Mouse (Mus musculus): ENCODE measurements around the gene Rom1. TPM values are rescaled to one million over a fixed set of nuclear protein-coding genes. Genes with fewer than 3 reads are reported as not detected.
A peak's percentile ranks its signal among the peaks of the same experiment; 100 is the strongest.

Rom1 gene
- total RNA-seq, 2 experiments from 2014 or later = 2.1 to 2.4 TPM

DNA sequence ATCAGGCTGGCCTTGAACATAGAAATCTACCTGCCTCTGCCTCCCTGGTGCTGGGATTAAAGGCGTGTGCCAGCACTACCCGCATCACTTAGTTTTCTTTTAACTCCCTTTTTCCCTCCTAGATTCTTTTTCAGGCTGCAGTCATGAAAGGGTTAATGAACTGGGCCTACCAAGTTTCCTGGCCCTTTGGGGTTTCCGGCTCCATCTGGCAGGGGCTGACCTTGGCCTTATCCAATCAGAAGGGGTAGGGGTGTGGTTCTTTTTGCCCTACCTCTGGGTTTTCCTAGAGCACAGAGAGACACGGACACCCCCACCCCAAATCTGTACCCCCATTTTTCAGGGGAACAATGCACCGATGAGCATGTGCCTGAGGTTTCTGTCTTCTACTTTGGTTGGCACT, 15.6 kb upstream of the Rom1 start:
- DNase-seq (ENCODE audit: extremely low spot score in 1 of 2, low spot score in 2 of 2) = peak in 1 of 2 experiments; percentile 91

DNA sequence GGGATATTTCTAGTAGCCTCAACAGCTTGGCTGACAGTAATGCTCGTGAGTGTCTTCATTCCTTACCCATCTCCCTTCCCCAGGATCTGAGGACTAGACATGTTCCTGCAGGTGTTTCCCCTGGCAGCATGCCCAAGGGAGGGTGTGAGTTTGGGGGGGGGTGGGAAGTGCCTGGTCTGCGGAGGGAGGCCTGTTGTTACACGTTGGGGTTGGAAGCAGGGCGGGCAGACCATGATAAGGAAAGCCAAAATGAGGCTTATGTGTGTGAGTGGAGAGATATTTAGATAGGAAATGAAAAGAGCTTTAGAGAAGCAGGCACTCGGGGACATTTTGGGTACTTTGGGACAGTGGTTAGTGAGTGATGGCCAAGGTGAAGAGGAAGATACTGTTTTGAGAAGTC, 14.9 kb upstream of the Rom1 start:
- DNase-seq (ENCODE audit: extremely low spot score in 1 of 2, low spot score in 2 of 2) = no peak
- intact Hi-C loops (cut with DNase I) = no loop called here

More for the DNA sequence above, 15.6 kb upstream of the Rom1 start:
- intact Hi-C loops (cut with DNase I) = no loop called here

DNA sequence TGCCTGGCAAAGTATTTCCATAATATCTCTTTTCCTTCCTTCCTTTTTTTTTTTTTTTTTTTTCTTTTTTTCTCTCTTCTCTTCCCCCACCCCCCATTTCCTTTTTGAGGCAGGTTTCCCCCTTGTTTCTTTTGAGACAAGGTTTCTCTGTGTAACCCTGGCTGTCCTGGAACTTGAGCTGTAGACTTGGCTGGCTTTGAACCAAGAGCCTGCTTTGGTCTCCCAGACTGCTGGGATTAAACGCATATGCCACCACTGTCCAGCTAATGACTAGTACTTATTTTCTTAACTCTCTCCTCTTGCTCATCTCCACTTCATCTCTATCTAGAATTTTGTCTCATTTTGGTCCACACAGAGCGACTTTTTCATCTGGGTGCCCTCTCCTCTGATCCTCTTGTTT, 13.9 kb upstream of the Rom1 start:
- intact Hi-C loops (cut with DNase I) = no loop called here
- DNase-seq (ENCODE audit: extremely low spot score in 1 of 2, low spot score in 2 of 2) = no peak

DNA sequence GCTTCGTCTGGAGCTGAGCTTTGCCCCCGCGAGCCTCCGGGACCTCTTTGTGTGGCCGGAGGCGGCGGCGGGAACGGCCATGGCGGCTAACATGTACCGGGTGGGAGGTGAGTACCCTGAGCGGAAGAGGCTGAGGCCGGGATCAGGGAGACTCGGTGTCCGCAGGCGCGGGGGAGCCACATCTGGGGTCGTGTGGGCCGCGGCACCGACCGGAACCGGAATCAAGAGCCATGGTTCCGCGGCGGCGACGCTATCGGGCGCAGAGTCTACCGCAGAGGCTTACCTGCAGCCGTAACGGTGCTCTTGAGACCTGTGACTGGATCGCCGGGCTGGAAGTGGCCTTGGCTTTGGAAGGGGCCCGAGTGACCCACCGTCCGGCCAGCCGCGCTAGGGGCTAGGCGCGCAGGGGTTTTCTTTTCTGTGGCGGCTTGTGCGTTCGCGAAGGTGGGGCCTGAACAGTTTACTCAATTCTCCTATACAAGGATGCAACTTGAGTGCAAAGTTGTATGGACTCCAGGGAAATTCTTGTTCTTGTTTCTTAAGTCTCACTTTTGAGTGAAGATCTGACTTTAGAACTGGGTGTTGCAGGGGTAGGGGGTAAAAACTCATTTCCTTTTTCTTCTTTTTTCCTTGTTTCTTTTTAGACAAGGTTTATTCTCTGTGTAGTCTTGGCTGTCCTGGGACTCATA, 13.3 kb upstream of the Rom1 start:
- intact Hi-C loops (cut with DNase I) = no loop called here
- no peak for DNase-seq (ENCODE audit: extremely low spot score in 1 of 2, low spot score in 2 of 2)

DNA sequence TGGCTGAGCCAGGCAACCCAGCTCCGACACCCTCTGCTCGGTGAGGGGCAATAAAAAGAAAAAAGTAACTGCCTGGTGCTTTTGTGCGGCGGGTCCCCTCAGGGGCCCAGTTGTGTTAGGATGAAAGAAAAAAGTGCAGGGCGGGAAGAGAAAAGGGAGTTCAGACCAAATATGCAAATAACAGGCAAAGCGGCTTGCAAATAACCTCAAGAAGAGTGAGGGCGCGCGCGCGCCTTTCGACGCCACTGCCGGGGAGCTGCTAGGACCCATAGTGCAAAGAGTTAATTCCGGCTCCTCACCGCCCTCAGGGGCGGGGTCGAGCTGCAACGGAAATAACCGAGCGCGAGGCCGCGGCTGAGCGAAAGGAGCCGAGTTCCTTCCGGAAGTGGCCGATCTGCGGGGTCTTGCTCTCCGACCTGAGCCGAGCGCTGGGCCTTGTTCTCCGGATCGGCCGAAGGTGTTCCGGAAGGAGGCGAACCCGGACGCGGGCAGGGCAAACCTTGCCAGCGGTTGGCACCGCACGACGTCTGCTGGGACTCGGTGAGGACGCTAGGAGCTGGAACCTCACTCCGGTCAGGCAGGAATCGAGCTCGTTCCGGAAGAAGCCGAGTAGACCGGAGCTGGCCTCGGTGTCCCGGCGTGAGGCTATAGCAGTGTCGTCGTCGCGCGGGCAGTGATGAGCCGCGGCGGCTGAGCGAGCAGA, 12.5 kb upstream of the Rom1 start, which contains the start of gene Mta2:
Gene Mta2 (plus strand): TSS at position 361 of the 703 bp plus-strand sequence.
- intact Hi-C loops (cut with DNase I) = no loop called here
- DNase-seq (ENCODE audit: extremely low spot score in 1 of 2, low spot score in 2 of 2) = peak; percentile 93 to 98

DNA sequence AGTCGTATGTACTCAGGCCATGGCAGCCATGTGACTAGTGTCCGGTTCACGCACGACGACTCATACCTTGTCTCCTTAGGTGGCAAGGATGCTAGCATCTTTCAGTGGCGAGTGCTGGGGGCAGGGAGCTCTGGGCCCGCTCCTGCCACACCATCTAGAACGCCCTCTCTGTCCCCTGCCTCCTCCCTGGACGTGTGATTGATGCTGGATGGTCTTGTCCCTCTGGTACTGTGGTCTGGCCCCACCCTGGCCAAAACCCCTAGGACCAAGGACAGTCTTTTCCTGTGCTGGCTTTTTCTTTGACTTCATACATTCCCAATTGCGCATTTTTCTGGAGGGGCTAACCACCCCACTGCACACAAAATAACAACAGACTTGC, 12.0 kb upstream of the Rom1 start:
- intact Hi-C loops (cut with DNase I) = no loop called here
- DNase-seq (ENCODE audit: extremely low spot score in 1 of 2, low spot score in 2 of 2) = no peak

DNA sequence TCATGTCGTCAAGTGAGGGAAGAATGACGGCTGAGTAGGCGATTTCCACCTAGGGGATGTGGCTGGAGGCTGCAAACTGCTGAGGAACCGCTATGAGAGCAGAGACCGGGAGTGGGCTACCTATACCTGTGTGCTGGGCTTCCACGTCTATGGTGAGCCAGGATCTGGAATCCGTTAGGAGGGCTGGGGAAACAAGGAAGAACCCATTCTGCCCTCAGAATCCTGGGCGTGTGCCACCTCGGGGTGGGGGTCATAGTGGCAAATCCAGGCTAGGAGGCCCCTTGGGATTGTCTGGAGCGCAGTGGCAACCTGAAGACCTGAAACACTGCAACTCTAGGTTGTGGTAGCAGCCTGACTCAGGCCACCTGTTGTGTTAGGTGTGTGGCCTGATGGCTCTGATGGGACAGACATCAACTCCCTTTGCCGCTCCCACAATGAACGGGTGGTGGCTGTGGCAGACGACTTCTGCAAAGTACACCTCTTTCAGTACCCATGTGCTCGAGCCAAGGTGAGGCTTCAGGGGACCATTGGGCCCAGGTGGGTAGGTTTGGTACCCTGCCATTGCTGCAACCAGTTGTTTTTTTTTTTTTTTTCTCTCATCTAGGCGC, 11.5 kb upstream of the Rom1 start:
- intact Hi-C loops (cut with DNase I) = no loop called here
- no peak for DNase-seq (ENCODE audit: extremely low spot score in 1 of 2, low spot score in 2 of 2)

DNA sequence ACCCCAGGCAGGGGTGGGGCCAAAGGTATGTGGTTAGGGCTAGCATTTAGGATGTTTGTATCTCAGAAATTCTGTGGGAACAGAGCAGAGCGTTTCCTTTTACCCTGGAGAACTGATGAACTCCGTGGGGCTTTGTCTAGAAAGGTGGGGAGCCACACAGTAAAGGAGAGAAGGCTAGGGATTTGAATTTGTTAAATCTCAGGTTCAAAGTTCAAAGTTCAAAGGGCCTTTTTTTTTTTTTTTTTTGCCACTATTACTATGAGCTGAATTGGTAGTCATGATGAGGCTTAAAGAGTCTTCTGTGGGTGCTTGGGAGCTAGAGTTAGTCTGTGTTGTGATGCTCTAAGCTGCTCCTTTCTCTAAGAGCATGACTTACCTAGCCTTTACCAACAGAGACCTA, 7.6 kb upstream of the Rom1 start:
- intact Hi-C loops (cut with DNase I) = no loop called here
- no peak for DNase-seq (ENCODE audit: extremely low spot score in 1 of 2, low spot score in 2 of 2)

DNA sequence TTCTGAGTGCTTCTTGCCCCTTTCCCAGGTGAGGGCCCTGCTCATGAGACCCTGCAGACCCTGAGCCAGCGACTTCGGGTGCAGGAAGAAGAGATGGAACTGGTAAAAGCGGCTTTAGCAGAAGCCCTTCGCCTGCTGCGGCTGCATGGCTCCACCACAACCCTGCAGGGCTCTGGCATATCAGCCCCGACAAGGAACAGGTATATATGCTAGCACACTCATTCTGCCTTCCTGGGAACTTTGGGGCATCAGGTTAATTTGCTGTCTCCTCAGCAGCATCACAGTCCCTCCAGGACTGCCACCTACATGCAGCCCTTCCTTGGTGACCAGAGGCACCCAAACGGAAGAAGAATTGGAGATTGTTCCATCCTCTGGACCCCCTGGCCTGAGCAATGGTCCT, 1.6 kb upstream of the Rom1 start:
- intact Hi-C loops (cut with DNase I) = no loop called here
- no peak for DNase-seq (ENCODE audit: extremely low spot score in 1 of 2, low spot score in 2 of 2)

DNA sequence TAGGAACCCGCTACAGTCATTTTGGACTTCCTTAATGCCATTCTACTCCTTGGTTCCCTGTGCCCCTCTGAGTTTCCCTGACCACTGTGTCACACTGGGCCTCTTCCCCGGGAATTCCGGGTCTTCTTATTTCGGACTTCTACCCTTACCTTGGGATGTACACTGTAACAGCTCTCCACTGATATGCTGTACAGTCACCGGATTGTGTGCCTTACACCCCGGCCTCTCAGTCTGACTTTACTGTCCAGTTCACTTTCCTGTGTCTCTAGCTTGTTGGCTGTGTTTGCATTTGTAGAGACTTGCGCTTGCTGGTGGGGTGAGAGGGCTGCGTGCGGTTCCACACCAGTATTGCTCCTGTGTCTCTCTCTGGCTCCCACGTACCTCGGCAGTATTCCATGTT, 961 bp upstream of the Rom1 start:
- DNase-seq (ENCODE audit: extremely low spot score in 1 of 2, low spot score in 2 of 2) = no peak
- intact Hi-C loops (cut with DNase I) = no loop called here

DNA sequence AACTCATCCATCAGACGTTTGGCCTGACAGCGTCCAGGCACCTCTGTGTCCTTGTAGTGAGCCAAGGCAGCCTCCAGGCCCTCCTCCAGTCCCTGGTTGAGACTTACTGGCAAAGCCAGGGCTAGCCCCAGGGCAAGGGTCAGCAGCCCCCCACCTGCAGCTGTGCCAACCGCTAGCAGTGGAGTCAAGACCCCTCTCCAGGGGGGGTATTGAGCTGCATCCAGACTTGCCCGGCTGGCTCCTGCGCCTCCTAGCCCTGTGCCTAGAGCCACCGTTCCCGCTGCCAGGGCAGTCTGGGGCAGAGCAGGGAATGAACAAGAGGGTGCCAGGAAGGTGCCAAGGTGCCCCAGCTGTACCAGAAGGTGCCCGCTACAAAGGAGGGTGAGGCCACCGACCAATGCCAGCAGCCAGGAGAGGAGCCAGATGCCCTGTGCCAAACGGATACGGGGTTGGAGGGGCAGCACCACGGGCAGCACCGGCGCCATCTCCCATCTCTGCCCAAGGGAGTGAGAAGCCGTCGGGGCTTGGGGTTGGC, 400 bp downstream of the Rom1 start:
- peak in 1 of 2 experiments; percentile 36 for DNase-seq (ENCODE audit: extremely low spot score in 1 of 2, low spot score in 2 of 2)
- intact Hi-C loops (cut with DNase I) = no loop called here

DNA sequence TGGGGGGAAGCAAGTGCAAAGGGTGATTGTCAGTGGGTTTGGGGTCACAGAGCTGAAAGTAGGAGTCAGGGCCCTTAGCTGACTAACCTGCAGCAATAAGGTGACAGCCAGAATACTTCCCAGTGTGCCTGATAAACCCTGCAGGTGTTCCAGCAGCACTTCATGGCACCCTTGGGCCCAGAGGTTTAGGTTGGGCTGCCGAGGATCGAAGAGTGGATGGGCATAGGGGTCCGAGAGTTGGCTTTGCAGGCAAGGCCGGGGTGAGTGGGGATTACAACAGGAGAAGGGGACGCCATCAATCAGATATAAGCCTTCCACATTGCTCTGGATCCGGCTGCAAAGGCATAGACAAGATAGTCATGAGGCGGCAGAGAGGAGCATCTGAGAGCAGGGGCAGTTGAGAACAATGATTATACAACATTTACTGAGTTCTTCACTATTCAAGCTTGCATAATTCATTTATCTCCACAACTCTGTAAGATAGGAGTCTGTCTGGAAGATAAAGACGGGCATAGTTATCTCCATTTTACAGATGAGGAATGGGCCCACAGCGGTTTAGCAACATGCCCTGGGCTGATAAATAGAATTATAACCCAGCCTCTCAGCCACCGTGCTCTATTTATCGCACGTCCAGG, 1.1 kb downstream of the Rom1 start:
- intact Hi-C loops (cut with DNase I) = no loop called here
- DNase-seq (ENCODE audit: extremely low spot score in 1 of 2, low spot score in 2 of 2) = no peak

DNA sequence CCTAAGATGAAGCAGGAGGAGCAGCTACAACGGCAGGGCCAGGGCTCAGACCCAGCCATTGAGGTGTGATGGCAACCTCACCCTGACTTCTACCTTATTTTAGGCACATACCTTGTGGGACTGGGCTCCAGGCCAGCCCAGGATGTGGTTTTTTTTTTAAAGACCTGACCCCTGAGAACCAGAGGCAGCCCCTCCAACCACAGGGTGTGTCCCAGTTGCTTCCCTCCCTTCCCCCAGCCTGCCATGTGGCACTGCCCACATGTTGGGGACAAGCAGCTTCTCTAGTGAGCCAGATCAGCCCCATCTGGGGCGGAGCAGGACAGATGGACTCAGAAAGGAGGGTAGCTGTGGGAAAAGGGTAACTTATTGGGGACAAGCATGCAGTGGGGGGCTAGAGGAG, 2.4 kb downstream of the Rom1 start:
- intact Hi-C loops (cut with DNase I) = no loop called here
- DNase-seq (ENCODE audit: extremely low spot score in 1 of 2, low spot score in 2 of 2) = peak in 1 of 2 experiments; percentile 40

DNA sequence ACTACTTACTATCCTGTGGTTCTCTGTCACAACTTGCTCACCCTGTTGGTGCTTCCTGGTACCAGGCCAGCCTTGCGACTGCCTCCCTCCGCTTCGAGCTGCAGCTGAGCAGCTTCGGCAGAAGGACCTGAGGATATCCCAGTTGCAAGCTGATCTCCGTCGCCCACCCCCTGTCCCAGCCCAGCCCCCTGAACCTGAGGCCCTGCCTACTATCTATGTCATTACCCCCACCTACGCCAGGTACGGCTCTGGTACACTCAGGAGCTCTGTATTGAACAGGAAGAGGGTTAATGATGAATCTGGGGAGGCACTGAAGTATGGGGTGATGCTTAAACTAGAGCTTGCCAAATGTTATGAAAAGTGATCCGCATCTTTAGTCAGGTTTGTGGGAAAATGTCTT, 7.4 kb downstream of the Rom1 start:
- no peak for DNase-seq (ENCODE audit: extremely low spot score in 1 of 2, low spot score in 2 of 2)
- intact Hi-C loops (cut with DNase I) = no loop called here

DNA sequence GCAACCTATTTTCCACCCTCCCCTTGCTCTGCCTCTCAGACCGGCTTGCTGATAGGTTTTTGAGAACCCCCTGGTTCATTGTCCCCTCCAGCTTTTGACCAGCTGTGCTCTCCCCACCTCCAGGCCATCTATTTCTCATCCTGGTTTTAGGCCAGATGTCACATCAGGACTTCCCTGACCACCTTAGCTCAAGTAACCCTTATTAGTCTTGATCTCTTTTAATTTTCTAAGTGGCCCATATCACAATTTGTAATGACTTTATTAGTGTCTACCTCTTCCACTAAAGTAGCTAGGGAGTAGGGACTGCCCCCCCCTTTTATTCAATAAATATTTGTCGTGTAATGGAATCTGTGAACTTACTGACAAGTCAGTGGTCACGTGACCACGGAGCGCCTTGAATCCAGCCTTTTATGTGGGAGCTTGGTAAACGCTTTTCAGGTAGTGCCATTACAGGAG, 8.3 kb downstream of the Rom1 start:
- no peak for DNase-seq (ENCODE audit: extremely low spot score in 1 of 2, low spot score in 2 of 2)
- intact Hi-C loops (cut with DNase I) = no loop called here

DNA sequence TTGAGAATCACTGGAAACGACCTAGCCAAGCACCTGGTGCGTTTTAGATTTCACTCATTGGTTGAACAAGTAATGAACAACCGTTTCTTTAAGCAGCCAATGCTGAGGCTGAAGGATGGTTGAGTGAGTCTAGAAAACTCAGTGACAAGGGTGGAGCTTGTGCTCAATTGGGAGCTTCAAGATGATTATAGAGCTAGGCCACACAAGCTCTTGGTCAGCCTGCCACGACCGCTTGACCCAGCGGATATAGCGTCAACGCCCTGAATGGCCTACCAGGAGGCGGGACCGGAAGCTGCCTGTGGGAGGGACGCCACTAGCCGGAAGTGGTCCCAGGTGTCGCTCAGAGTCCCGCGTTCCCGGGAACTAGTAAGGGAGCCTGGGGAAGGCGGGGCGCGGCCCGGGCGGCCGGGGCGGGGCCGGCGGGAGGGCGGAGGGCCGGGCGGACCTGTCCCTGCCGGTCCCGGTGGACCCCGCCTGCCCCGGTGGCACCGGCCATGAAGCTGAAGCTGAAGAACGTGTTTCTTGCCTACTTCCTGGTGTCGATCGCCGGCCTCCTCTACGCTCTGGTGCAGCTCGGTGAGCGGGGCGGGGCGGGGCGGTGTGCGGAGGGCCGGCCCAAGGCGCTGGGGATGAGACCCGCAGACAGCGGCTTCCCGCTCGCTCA, 9.0 kb downstream of the Rom1 start, which contains the start of gene B3gat3:
Gene B3gat3 (plus strand): TSS at position 302 of the 664 bp plus-strand sequence.
- intact Hi-C loops (cut with DNase I) = no loop called here
- DNase-seq (ENCODE audit: extremely low spot score in 1 of 2, low spot score in 2 of 2) = peak; percentile 90 to 97

DNA sequence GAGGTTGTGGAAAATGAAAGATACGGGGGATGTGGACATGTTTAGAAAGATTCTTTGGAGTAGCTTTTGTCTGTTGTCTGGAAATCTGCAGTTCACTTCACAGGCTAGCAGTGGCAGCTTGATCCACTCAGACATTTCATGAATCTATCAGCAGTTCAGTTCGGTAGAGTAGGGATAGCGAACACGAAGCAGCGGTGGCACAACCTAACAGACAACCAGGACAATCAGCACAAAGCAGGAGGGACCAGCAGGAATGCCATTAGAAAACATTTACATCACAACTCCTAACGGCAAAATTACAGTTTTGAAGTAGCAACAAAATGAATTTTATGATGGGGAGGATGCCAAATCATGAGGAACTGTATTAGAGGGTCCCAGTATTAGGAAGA, 9.5 kb downstream of the Rom1 start:
- no peak for DNase-seq (ENCODE audit: extremely low spot score in 1 of 2, low spot score in 2 of 2)
- intact Hi-C loops (cut with DNase I) = loop anchor here (10.0 kb wide), 1 partner anchor 165 kb away; the partner anchor contains the start of gene Nxf1

DNA sequence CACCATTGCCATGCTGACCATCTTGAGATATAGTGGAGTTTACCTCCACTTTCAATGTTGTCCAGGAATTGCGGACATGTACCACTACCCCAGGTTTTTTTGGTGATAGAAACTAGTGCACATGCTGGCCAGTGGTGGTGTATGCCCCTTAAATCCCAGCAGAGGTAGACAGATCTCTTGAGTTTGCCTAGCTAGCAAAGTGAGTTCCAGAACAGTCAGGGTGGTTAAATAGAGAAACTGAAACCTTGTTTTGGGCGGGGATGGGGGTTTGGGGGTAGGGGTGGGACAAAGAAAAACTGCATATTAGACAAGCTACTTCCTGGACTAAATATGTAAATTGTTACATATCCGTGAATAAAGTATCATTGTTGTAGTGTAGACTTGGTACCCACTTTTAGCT, 10.2 kb downstream of the Rom1 start:
- intact Hi-C loops (cut with DNase I) = loop anchor here (10.0 kb wide), 1 partner anchor 164 kb away; the partner anchor contains the start of gene Nxf1

DNA sequence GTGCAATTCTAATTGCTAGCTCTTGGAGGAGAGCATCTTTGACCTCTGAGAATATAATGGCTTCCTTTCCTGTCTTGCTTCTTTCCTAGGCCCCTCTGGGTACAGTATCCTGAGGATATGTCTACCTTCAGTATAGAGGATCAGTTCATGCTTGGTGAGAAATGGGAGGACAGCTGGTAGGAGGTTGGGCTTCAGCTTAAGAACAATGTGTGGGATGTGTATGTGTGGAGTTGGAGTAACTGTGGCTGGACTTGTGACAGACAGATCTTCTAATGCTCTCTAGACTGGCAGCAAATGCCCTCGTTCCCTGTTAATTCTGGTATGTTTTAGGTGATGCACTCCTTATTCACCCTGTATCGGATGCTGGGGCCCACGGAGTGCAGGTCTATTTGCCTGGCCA, 14.9 kb downstream of the Rom1 start:
- intact Hi-C loops (cut with DNase I) = loop anchor here (5.0 to 10.0 kb wide), 2 partner anchors 87 to 159 kb away; partner anchors contain the start of genes AC129217.1 and Nxf1

More for the DNA sequence above, 10.2 kb downstream of the Rom1 start:
- DNase-seq (ENCODE audit: extremely low spot score in 1 of 2, low spot score in 2 of 2) = no peak

More for the DNA sequence above, 14.9 kb downstream of the Rom1 start:
- no peak for DNase-seq (ENCODE audit: extremely low spot score in 1 of 2, low spot score in 2 of 2)

Measured in left cerebral cortex, postnatal 10 days (tissue).